Mouse (Mus musculus) cerebellum, adult 2 months (tissue): ENCODE results near the gene Mapk8.

Source experiments
- CTCF ChIP-seq: fragments of 200-500 bp; IDR thresholded peaks from 2 replicates; pipeline ENCODE4 v1.5.1; 2011; ENCODE audit warnings: low read depth, mild to moderate bottlenecking, control low read depth, low read length, moderate library complexity, borderline replicate concordance; ENCODE audit not compliant: insufficient read depth
- POLR2A ChIP-seq: fragments of 200-500 bp; IDR thresholded peaks from 2 replicates; pipeline ENCODE4 v1.6.1; 2011; ENCODE audit warnings: low read length, control low read depth, borderline replicate concordance; ENCODE audit not compliant: insufficient read depth

- TF ChIP-seq CTCF: no peak
- TF ChIP-seq POLR2A: no peak
Measured at GRCm38 (mm10) chr14:33370056-33370455, 76.9 kb downstream of the Mapk8 start.
